Mouse (Mus musculus): ENCODE data around the gene Lrrfip2. TPM values are rescaled to one million over a fixed set of nuclear protein-coding genes. Genes with fewer than 3 reads are reported as not detected.
A peak's percentile ranks its signal among the peaks of the same experiment; 100 is the strongest.

The Lrrfip2 gene
- total and polyA plus RNA-seq, 3 experiments, result 16.6 to 30.9 (median 25.2) TPM

DNA sequence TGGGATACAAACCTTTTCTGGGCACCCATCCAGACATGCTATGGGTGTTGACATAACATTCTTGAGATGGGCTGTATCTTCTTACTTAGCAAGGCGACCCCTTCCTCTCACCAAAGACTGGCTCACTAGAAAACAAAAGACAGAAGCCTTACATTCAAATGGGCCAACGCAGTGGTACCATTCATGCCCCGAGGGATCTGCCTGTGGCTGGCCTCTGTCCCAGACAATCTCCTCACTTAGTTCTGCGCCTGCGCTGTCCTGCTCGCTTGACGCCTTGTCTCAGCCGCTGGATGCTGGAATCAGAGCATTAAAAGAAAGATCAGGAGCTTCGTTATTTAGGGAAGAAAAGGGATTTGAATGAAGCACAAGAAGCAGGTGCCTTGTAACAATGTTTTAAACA lies 24.7 kb upstream of the Lrrfip2 start:
- DNase-seq (ENCODE audit: extremely low read depth), result no peak
- Histone ChIP-seq H3K27ac (ENCODE audit: insufficient read depth, low read depth) (no peak overlapping the region), H3K79me2 (replicated peaks; ENCODE audit: control insufficient read depth, extremely low read depth, insufficient read depth, poor library complexity, severe bottlenecking) (no peaks in the 10 kb centered on the region), H3K4me2 (ENCODE audit: insufficient read depth, low read depth, poor library complexity, severe bottlenecking) (no peak overlapping the region), H3K36me3 (replicated peaks in 1 of 2; ENCODE audit: control insufficient read depth in 1 of 2, insufficient read depth in 1 of 2, low read length in 1 of 2) (no peaks in the 10 kb centered on the region), H3K9ac (ENCODE audit: insufficient read depth, low read depth) (no peak overlapping the region), H3K27me3 (replicated peaks) (peaks cover 5% of the 10 kb centered on the region), H3K9me3 (replicated peaks; ENCODE audit: low read length) (no peaks in the 10 kb centered on the region), H3K4me3 (replicated peaks in 1 of 3; ENCODE audit: low read depth in 2 of 3, low read length in 2 of 3, poor library complexity in 1 of 3) (no peak overlapping the region), H3K4me1 (ENCODE audit: control insufficient read depth in 1 of 2, insufficient read depth in 2 of 2) (peaks cover 23 to 35% of the 10 kb centered on the region in 2 experiments)
- in situ Hi-C loops (cut with MboI; ENCODE audit: low pct_ligation_motif_present, low pct_unique_long_range_greater_than_20kb, low sequenced_read_pairs) (loop anchor here (10.0 kb wide), 1 partner anchor 122 kb away; no protein-coding TSS in a partner anchor), dilution Hi-C loops (cut with MboI; ENCODE audit: extremely low pct_ligation_motif_present, extremely low pct_unique_long_range_greater_than_20kb, low sequenced_read_pairs) (no loop called here)
- TF ChIP-seq NELFE (IDR thresholded peaks at IDR 0.05; ENCODE audit: low read depth, low read length) (0 out of 2 replicates have a peak, but pooled peaks have one; percentile 1), KAT2A (IDR thresholded peaks at IDR 0.05; ENCODE audit: insufficient replicate concordance, low read length) (no peak)

DNA sequence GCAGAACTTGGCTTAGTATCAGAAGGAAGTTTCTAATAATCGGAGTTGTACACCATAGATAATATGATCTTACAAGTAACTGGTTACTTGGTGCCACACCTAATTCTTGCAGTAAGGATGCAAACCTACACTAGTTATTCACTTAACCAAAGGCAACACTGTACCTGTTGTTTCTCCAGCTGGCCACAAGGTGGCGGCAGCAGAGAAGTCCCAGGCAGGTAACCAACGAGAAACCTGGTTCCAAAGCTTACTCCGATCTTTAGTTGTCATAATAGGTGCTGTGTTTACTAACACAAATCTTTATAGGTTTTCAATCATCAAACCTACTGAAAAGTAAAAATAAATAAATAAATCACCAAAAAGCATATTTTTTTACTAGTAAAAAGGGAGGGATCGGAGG lies 24.3 kb upstream of the Lrrfip2 start:
- Histone ChIP-seq H3K27me3 (replicated peaks) (peaks cover 5% of the 10 kb centered on the region), H3K9ac (ENCODE audit: insufficient read depth, low read depth) (no peak overlapping the region), H3K4me3 (replicated peaks in 1 of 3; ENCODE audit: low read depth in 2 of 3, low read length in 2 of 3, poor library complexity in 1 of 3) (no peak overlapping the region), H3K27ac (ENCODE audit: insufficient read depth, low read depth) (no peak overlapping the region), H3K36me3 (replicated peaks in 1 of 2; ENCODE audit: control insufficient read depth in 1 of 2, insufficient read depth in 1 of 2, low read length in 1 of 2) (no peaks in the 10 kb centered on the region), H3K4me1 (ENCODE audit: control insufficient read depth in 1 of 2, insufficient read depth in 2 of 2) (peaks cover 23 to 35% of the 10 kb centered on the region in 2 experiments), H3K9me3 (replicated peaks; ENCODE audit: low read length) (no peaks in the 10 kb centered on the region), H3K4me2 (ENCODE audit: insufficient read depth, low read depth, poor library complexity, severe bottlenecking) (no peak overlapping the region), H3K79me2 (replicated peaks; ENCODE audit: control insufficient read depth, extremely low read depth, insufficient read depth, poor library complexity, severe bottlenecking) (no peaks in the 10 kb centered on the region)
- TF ChIP-seq MAX (IDR thresholded peaks at IDR 0.05; ENCODE audit: low read length) (0 out of 2 replicates have a peak, but pooled peaks have one; percentile 30), KAT2A (IDR thresholded peaks at IDR 0.05; ENCODE audit: insufficient replicate concordance, low read length) (no peak), MXI1 (IDR thresholded peaks at IDR 0.05; ENCODE audit: low read depth, low read length) (no peak), NELFE (IDR thresholded peaks at IDR 0.05; ENCODE audit: low read depth, low read length) (0 out of 2 replicates have a peak, but pooled peaks have one; percentile 25), RCOR1 (conservative IDR thresholded peaks at IDR 0.05; ENCODE audit: low read depth, low read length) (no peak), NRF1 (IDR thresholded peaks at IDR 0.05; ENCODE audit: low read depth, low read length) (no peak), JUND (conservative IDR thresholded peaks at IDR 0.05; ENCODE audit: low read depth, low read length) (0 out of 2 replicates have a peak, but pooled peaks have one; percentile 23), ZKSCAN1 (IDR thresholded peaks at IDR 0.05; ENCODE audit: borderline replicate concordance, low read depth, low read length) (no peak), CTCF (conservative IDR thresholded peaks at IDR 0.05 in 1 of 2, IDR thresholded peaks at IDR 0.05 in 1 of 2; ENCODE audit: low read depth in 2 of 2, low read length in 2 of 2) (peak; percentile 89 to 93), MYC (IDR thresholded peaks at IDR 0.05; ENCODE audit: low read depth, low read length) (no peak), IRF4 (IDR thresholded peaks at IDR 0.05; ENCODE audit: low read depth, low read length) (no peak), JUN (IDR thresholded peaks at IDR 0.05; ENCODE audit: insufficient read depth, low read depth, low read length) (no peak), SMC3 (IDR thresholded peaks at IDR 0.05; ENCODE audit: low read depth, low read length) (peak; percentile 90), ZC3H11A (IDR thresholded peaks at IDR 0.05; ENCODE audit: low read depth, low read length) (peak; percentile 52), RAD21 (IDR thresholded peaks at IDR 0.05; ENCODE audit: low read depth, low read length) (peak; percentile 87), PAX5 (IDR thresholded peaks at IDR 0.05; ENCODE audit: low read length) (no peak), E2F4 (IDR thresholded peaks at IDR 0.05; ENCODE audit: insufficient replicate concordance, low read depth, low read length) (no peak), USF2 (conservative IDR thresholded peaks at IDR 0.05; ENCODE audit: low read depth, low read length) (no peak), ETS1 (conservative IDR thresholded peaks at IDR 0.05; ENCODE audit: low read depth, low read length) (no peak)
- dilution Hi-C loops (cut with MboI; ENCODE audit: extremely low pct_ligation_motif_present, extremely low pct_unique_long_range_greater_than_20kb, low sequenced_read_pairs), result no loop called here
- in situ Hi-C loops (cut with MboI; ENCODE audit: low pct_ligation_motif_present, low pct_unique_long_range_greater_than_20kb, low sequenced_read_pairs), result loop anchor here (10.0 kb wide), 1 partner anchor 122 kb away; no protein-coding TSS in a partner anchor
- peak; percentile 65 for DNase-seq (ENCODE audit: extremely low read depth)
